Mouse (Mus musculus): ENCODE data around the gene Mlip. TPM values are rescaled to one million over a fixed set of nuclear protein-coding genes. Genes with fewer than 3 reads are reported as not detected.

Gene Mlip
- polyA plus RNA-seq (2017; shearing (Covaris generic)) = 0.19 TPM

GRCm38 (mm10) chr9:77352432-77353175, at the start of gene Mlip:
Gene Mlip, minus strand, starts transcription at chr9:77352969.

Other genes starting within 250 kb of the Mlip start
- gene Lrrc1, start 191.9 kb upstream of the Mlip start, polyA plus RNA-seq (2017; shearing (Covaris generic)) = 3.6 TPM